Mouse (Mus musculus): ENCODE data around the gene Cops7b.

DNA sequence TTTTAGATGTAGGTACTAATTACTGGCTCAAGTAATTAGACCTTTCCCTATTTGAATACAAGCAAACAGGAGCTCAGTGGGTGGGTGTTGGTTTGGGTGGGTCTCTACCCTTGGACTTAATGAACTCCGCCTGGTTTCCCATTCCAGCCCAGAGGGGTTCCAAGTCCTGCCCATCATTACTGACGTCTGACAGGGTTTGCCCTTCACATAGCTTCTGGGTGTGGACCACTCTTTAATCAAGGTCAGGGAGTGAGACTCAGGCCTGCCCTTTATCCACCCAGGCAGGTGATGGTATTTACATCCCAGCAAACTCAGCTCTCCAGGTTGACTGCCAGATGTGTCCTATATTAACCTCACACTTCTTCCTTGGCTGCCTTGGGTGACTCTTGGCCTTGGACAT is 64.8 kb downstream of the Cops7b start:
- TF ChIP-seq GATA1 (IDR thresholded peaks at IDR 0.05; ENCODE audit: borderline replicate concordance, low read length) (no peak), FLI1 (IDR thresholded peaks at IDR 0.05; ENCODE audit: low read length) (no peak)
